Mouse (Mus musculus): ENCODE data around the gene Fam222a. TPM values are rescaled to one million over a fixed set of nuclear protein-coding genes. Genes with fewer than 3 reads are reported as not detected.

Gene Fam222a
- polyA plus RNA-seq, 1 experiment from 2014 or later = 1.2 TPM

DNA sequence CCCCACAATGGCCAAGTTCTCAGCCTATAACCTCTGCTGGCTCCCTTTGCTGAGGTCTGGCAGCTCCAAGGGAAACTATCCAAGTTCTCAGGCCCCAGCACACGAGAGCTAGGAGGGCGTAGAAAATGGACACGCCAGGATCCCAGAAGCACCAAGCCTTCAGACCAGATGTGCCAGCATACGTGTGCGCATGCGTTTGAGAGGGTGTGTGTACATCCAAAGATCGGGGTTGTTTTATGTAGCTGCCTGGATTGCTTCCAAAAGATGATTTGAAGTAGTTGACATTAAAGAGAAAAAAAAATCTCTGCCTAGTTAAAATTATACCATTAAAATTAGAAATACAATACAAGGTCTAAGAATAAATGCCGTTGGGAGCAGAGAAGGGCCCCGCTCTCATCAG lies 22.7 kb upstream of the Fam222a start:
- H3K9ac ChIP-seq = no peak overlapping the region
- H3K4me3 ChIP-seq = no peak overlapping the region
- peaks cover 15% of the 10 kb centered on the region for H3K4me1 ChIP-seq
- H3K9me3 ChIP-seq = no peaks in the 10 kb centered on the region
- H3K4me2 ChIP-seq = no peak overlapping the region
- no peak for ATAC-seq (ENCODE audit: insufficient number of reproducible peaks, insufficient read depth, low FRiP score, low TSS enrichment, low read depth)
- WGBS = 49% methylated on average over 9 of the region's 9 CpGs
- H3K27ac ChIP-seq = no peak overlapping the region
- H3K36me3 ChIP-seq = no peaks in the 10 kb centered on the region
- H3K27me3 ChIP-seq = 0 out of 2 replicates have a peak, but pooled peaks cover 5% of the 10 kb centered on the region

DNA sequence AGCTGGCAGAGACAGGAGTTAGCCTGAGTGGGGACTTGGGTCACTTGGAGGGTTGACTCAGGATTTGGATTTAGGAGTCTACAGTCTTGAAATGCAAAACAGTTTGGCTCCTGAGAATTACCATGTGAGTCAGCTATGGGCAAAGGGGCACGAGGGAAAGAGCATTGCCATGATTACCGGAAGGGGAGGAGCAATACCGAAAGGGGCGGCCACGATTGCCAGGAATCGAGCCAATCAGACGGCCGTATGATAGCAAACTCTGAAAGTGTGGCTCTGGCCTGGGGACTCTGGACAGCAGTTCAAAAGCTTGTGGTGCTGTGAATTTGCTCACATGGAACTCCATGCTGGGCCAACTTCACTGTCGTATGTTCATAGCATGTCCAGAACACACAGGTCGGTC lies 18.8 kb upstream of the Fam222a start:
- Histone ChIP-seq H3K36me3 (no peaks in the 10 kb centered on the region), H3K9ac (no peak overlapping the region), H3K27me3 (no peaks in the 10 kb centered on the region), H3K9me3 (no peaks in the 10 kb centered on the region), H3K27ac (no peak overlapping the region), H3K4me1 (peaks cover 19% of the 10 kb centered on the region), H3K4me2 (no peak overlapping the region), H3K4me3 (no peak overlapping the region)
- ATAC-seq (ENCODE audit: insufficient number of reproducible peaks, insufficient read depth, low FRiP score, low TSS enrichment, low read depth) = no peak
- WGBS = 91% methylated on average over 10 of the region's 10 CpGs

DNA sequence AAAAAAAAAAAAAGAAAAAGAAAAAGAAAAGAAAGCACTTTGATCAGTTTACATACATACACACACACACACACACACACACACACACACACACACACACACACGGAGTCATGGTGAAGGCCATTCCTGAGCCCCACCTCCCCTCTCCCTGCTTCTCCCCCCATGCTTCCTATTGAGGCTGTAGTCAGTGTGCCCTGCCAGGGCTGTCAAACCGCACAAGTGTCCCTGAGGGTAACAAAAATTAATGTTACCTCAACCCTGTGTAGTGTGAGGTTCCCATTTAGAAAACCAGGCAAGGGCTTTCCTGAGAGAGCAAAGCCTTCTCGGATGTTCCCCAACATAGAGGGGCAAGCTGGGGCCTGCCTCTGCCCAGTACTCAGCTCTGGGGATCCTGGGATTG lies 18.0 kb upstream of the Fam222a start:
- Histone ChIP-seq H3K4me1 (peaks cover 20% of the 10 kb centered on the region), H3K27ac (peak overlapping the region; percentile 1; the same call in 1 of the 2 replicates), H3K36me3 (no peaks in the 10 kb centered on the region), H3K9me3 (no peaks in the 10 kb centered on the region), H3K9ac (no peak overlapping the region), H3K4me3 (no peak overlapping the region), H3K27me3 (no peaks in the 10 kb centered on the region), H3K4me2 (no peak overlapping the region)
- ATAC-seq (ENCODE audit: insufficient number of reproducible peaks, insufficient read depth, low FRiP score, low TSS enrichment, low read depth) = no peak
- WGBS = 69% methylated on average over 3 of the region's 3 CpGs

DNA sequence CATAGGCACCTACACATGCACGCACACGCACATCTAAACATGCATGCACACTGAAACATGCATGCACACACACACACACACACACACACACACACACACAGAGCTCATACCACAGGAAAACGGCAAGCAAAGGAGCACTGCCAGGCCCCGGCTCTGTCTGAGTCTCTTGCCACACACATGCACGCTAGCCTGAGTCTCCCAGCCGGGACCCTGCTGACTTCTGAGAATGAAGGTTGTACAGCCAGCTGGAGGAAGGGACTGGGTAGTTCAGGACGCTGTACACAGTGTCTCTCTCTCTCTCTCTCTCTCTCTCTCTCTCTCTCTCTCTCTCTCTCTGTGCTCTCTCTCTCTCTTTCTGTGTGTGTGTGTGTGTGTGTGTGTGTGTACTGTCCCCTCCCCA lies 17.4 kb upstream of the Fam222a start:
- no peak for ATAC-seq (ENCODE audit: insufficient number of reproducible peaks, insufficient read depth, low FRiP score, low TSS enrichment, low read depth)
- Histone ChIP-seq H3K36me3 (no peaks in the 10 kb centered on the region), H3K4me1 (peaks cover 20% of the 10 kb centered on the region), H3K9ac (no peak overlapping the region), H3K27me3 (no peaks in the 10 kb centered on the region), H3K4me3 (no peak overlapping the region), H3K4me2 (no peak overlapping the region), H3K27ac (no peak overlapping the region), H3K9me3 (no peaks in the 10 kb centered on the region)
- 48% methylated on average over 7 of the region's 7 CpGs for WGBS

DNA sequence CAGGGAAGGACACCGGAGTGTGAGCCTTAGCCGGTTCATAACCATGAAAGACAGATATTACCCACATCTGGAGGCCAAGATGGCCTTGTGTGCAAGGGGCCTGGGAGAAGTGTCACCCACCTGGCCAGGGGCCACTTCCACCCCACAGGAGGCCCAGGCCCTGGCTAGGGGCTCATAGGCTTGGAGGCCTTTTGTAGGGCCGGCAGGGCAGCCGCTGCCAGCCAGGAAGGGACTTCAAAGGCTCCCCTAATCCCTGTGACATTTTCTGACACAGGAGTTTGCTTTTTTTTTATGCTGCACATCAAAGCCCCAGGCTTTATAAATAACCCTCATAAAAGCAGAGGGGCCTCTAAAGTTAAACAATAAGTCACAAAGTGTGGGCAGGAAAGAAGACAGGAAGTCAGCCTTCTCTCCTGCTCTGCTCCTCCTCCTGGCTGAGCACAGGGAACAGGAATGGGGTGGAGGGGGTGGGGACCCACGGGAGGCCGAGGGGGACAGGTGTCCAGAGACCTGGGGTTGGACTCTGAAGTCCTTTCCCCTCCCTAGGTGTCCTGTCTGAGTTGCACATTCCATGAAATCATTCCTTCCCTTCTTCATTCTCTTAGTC lies 16.8 kb upstream of the Fam222a start:
- H3K4me2 ChIP-seq = no peak overlapping the region
- no peaks in the 10 kb centered on the region for H3K36me3 ChIP-seq
- no peak overlapping the region for H3K9ac ChIP-seq
- no peak for ATAC-seq (ENCODE audit: insufficient number of reproducible peaks, insufficient read depth, low FRiP score, low TSS enrichment, low read depth)
- no peaks in the 10 kb centered on the region for H3K27me3 ChIP-seq
- 22% methylated on average over 6 of the region's 6 CpGs for WGBS
- H3K27ac ChIP-seq = no peak overlapping the region
- no peak overlapping the region for H3K4me3 ChIP-seq
- no peaks in the 10 kb centered on the region for H3K9me3 ChIP-seq
- peaks cover 18% of the 10 kb centered on the region for H3K4me1 ChIP-seq

DNA sequence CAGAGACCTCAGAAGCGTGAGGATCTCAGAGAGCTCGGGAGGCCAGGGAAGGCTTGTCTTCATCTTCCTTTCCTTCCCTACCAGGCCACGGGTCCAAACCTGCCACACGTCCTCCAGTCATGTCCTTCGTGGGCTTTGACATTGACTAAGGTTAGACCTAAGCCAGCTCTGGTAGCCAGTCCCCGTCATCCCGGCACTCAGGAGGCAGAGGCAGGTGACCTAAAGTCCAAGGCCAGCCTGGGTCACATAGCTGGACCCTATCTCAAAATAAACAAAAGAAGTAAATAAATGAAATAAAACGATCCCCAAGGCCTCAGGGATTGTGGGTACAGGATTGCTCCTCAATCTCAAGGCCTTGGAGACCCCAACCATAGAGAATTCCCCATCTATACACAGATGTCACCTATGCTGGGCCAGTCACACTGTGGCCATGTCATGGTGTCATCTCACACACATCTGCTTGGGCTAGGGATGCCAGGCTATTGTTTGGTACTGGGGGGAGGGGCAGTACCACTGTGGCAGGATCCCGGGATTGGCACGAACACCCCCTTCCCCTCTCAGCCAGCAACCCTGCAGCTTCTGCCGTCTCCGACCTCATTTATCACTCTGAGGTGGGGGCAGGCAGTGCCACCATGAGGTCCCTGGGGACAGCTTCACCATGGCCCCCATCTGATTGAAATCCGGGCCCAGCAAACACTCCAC lies 15.2 kb upstream of the Fam222a start:
- Histone ChIP-seq H3K4me1 (peaks cover 23% of the 10 kb centered on the region), H3K27ac (no peak overlapping the region), H3K36me3 (no peaks in the 10 kb centered on the region), H3K9me3 (no peaks in the 10 kb centered on the region), H3K4me3 (no peak overlapping the region), H3K9ac (no peak overlapping the region), H3K27me3 (no peaks in the 10 kb centered on the region), H3K4me2 (no peak overlapping the region)
- no peak for ATAC-seq (ENCODE audit: insufficient number of reproducible peaks, insufficient read depth, low FRiP score, low TSS enrichment, low read depth)
- 71% methylated on average over 13 of the region's 13 CpGs for WGBS

DNA sequence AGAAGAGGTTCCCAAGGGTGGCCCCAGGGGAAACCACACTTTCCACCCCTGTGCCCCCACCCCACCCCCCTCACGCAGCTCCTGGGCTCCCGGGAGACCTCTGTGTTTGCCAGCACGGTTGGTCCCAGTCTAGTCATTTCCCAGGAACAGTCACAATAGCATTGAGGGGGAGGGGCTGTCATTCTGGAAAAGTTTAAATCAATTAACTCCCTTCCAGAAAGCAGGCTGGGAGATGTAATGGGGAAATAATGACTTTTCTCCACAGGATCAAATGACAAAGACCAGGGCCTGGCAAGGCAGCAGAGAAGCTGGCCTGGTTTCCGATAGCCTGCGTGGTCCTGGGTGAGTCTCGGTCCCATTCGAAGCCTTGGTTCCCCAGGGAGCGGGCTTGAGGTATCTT lies 14.1 kb upstream of the Fam222a start:
- Histone ChIP-seq H3K36me3 (no peaks in the 10 kb centered on the region), H3K4me2 (no peak overlapping the region), H3K4me1 (peaks cover 33% of the 10 kb centered on the region), H3K9ac (no peak overlapping the region), H3K4me3 (no peak overlapping the region), H3K27me3 (no peaks in the 10 kb centered on the region), H3K27ac (no peak overlapping the region), H3K9me3 (no peaks in the 10 kb centered on the region)
- no peak for ATAC-seq (ENCODE audit: insufficient number of reproducible peaks, insufficient read depth, low FRiP score, low TSS enrichment, low read depth)
- WGBS = 38% methylated on average over 8 of the region's 8 CpGs

DNA sequence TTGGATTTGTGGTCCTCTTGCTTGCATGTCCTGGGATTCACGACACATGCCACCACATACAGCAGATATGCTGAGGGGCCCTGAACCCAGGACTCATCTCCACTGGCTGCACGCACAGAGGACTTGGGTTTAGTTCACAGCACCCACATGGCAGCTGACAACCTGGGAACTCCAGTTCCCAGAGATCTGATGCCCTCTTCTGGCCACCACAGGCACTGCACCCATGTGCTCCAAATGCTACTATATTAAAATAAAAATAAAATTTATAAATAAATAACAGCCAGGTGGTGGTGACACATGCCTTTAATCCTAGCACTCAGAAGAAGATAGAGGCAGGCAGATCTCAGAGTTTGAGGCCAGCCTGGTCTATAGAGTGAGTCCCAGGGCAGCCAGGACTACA lies 12.4 kb upstream of the Fam222a start:
- WGBS = 95% methylated on average over 2 of the region's 2 CpGs
- Histone ChIP-seq H3K4me1 (peaks cover 36% of the 10 kb centered on the region), H3K27me3 (no peaks in the 10 kb centered on the region), H3K9me3 (no peaks in the 10 kb centered on the region), H3K4me2 (no peak overlapping the region), H3K27ac (no peak overlapping the region), H3K4me3 (no peak overlapping the region), H3K9ac (no peak overlapping the region), H3K36me3 (no peaks in the 10 kb centered on the region)
- ATAC-seq (ENCODE audit: insufficient number of reproducible peaks, insufficient read depth, low FRiP score, low TSS enrichment, low read depth) = no peak

DNA sequence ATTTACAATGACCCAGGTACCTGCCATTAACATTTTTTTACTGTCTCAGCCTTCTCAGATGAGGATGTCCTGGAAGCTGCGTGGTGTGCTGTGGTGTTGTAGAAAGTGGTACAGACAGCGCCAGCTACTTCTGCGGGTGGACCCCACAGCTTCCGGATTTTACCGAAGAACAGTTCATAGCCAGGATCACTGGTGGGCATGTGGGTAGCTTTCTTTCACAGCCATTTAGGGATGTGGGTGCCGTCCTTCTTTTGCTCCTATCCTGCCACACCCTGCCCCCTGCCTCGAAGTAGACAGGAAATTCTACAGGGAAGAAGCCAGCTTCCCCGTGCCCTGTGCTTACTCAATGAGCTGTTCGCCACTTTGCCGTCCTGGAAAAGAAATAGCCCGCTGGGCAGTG lies 11.7 kb upstream of the Fam222a start:
- Histone ChIP-seq H3K4me2 (no peak overlapping the region), H3K9ac (no peak overlapping the region), H3K9me3 (no peaks in the 10 kb centered on the region), H3K27ac (no peak overlapping the region), H3K27me3 (no peaks in the 10 kb centered on the region), H3K4me3 (no peak overlapping the region), H3K4me1 (peaks cover 39% of the 10 kb centered on the region), H3K36me3 (no peaks in the 10 kb centered on the region)
- no peak for ATAC-seq (ENCODE audit: insufficient number of reproducible peaks, insufficient read depth, low FRiP score, low TSS enrichment, low read depth)
- WGBS = 71% methylated on average over 11 of the region's 11 CpGs

DNA sequence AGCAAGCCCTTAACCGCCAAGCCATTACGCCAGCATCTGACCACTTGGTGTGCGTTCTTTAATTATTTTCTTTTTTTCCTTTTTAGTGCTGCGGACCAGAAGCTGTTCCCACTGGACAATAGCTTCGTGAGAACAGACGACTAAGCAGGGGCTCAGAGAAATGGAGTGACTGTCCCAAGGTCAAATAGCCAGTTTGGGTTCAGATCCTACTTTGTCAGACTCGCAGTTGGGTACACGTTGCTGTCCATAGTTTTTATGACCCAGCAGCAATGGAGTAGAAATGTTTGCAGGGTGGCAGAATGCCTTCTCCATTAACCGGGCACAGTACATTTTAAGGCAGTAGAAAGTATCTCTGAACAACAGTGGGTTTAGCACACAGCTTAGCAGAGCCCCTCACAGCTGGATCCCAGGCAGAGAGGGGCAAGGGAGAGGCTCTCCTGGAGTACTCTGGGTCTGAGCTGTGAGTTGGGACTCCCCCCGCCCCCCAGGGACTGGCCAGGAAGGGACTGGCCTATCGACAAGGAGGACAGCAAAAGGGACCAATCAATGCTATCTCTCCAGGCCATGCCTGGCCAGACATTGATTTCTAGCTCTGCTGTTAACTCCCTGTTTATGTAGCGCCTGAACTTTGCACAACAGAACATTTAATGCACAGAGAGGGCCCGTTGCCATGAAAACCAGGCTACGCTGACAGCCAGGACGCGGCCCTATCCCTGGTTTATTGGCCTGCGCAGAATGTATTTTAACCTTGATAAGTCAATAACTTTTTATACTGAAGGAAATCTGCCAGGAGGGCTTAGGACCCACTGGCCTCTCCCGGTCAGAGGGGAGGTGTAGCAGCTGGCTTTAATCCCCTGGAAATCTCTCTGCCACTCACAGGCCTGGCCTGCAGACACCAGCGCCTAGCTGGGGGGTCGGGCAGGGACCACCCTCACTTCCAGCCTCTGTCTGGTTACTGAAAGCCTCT lies 9.8 kb upstream of the Fam222a start:
- ATAC-seq (ENCODE audit: insufficient number of reproducible peaks, insufficient read depth, low FRiP score, low TSS enrichment, low read depth) = no peak
- 50% methylated on average over 20 of the region's 20 CpGs for WGBS

DNA sequence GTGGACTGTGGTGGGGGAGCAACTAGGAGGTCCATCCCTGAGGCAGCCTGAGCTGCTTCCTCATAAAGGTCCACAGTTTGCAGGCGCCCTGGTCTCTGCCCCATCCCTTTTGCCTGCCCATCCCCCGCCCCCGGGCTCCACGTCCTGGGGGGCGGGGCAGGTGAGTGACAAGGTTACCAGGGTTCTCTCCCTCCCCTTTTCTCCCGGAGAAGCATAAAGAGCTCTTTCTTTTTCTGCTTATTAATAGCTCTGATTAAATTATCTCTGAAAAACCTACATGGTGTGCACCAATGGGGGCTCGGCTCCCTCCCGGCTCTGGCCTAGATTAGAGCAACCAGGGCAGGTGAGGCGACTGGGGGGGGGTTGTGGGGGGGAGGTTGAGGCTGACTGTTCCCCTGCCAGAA lies 7.3 kb upstream of the Fam222a start:
- 7% methylated on average over 9 of the region's 9 CpGs for WGBS
- Histone ChIP-seq H3K4me1 (peaks cover 34% of the 10 kb centered on the region), H3K9ac (no peak overlapping the region), H3K4me2 (no peak overlapping the region), H3K27me3 (peaks cover 5% of the 10 kb centered on the region), H3K27ac (no peak overlapping the region), H3K36me3 (no peaks in the 10 kb centered on the region), H3K4me3 (no peak overlapping the region), H3K9me3 (no peaks in the 10 kb centered on the region)
- peak; percentile 53; the same call in 1 of the 2 replicates for ATAC-seq (ENCODE audit: insufficient number of reproducible peaks, insufficient read depth, low FRiP score, low TSS enrichment, low read depth)

More for the DNA sequence above, 9.8 kb upstream of the Fam222a start:
- H3K4me2 ChIP-seq = no peak overlapping the region
- H3K9ac ChIP-seq = peak overlapping the region; percentile 41; the same call in 1 of the 2 replicates
- H3K9me3 ChIP-seq = no peaks in the 10 kb centered on the region
- H3K36me3 ChIP-seq = no peaks in the 10 kb centered on the region
- peak overlapping the region; percentile 12; the same call in 1 of the 2 replicates for H3K27ac ChIP-seq
- H3K4me3 ChIP-seq = no peak overlapping the region
- H3K4me1 ChIP-seq = peaks cover 35% of the 10 kb centered on the region
- no peaks in the 10 kb centered on the region for H3K27me3 ChIP-seq

Measured in embryonic facial prominence, embryonic 13.5 days (tissue).